Mouse (Mus musculus) CH12F3 (cell line): Measurements from ENCODE around the gene Tmem161b.

Experiments
- in situ Hi-C: fragments of 300-500 bp; cut with MboI; formaldehyde crosslinking; loops from 2 replicates; pipeline ENCODE4 v1.14.3; 2020; ENCODE audit warnings: low sequenced_read_pairs

Gene Tmem161b

GRCm38 (mm10) chr13:84344711-84345110 is 122.6 kb downstream of the Tmem161b start:
- in situ Hi-C loops, result loop anchor here (10.0 kb wide), 1 partner anchor 610 kb away; no protein-coding TSS in a partner anchor

GRCm38 (mm10) chr13:84345114-84345513 is 123.0 kb downstream of the Tmem161b start:
- in situ Hi-C loops, result loop anchor here (10.0 kb wide), 1 partner anchor 610 kb away; no protein-coding TSS in a partner anchor
